Mouse (Mus musculus): ENCODE measurements around the gene Neu1.
"Not testable (repeated sequence)": the region's sequence is repeated elsewhere in the genome, so short reads cannot be mapped to it uniquely, and the experiment has no call there.

DNA sequence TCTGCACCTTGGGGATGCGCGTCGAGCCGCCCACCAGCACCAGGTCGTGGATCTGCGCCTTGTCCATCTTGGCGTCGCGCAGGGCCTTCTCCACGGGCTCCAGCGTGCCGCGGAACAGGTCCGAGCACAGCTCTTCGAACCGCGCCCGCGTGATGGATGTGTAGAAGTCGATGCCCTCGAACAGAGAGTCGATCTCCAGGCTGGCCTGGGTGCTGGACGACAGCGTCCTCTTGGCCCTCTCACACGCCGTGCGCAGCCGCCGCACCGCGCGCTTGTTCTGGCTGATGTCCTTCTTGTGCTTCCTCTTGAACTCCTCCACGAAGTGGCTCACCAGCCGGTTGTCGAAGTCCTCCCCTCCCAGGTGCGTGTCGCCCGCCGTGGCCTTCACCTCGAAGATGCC, 26.9 kb downstream of the Neu1 start:
- TF ChIP-seq CTCF (conservative IDR thresholded peaks at IDR 0.05; ENCODE audit: insufficient read depth, insufficient read length, low read depth, low read length); POLR2A (IDR thresholded peaks at IDR 0.05; ENCODE audit: low read depth, low read length): not testable (repeated sequence)

Measured in kidney, adult 2 months (tissue).